Comparison of ENCODE assay signal across 15 mouse cellular contexts in the genomic region with DNA sequence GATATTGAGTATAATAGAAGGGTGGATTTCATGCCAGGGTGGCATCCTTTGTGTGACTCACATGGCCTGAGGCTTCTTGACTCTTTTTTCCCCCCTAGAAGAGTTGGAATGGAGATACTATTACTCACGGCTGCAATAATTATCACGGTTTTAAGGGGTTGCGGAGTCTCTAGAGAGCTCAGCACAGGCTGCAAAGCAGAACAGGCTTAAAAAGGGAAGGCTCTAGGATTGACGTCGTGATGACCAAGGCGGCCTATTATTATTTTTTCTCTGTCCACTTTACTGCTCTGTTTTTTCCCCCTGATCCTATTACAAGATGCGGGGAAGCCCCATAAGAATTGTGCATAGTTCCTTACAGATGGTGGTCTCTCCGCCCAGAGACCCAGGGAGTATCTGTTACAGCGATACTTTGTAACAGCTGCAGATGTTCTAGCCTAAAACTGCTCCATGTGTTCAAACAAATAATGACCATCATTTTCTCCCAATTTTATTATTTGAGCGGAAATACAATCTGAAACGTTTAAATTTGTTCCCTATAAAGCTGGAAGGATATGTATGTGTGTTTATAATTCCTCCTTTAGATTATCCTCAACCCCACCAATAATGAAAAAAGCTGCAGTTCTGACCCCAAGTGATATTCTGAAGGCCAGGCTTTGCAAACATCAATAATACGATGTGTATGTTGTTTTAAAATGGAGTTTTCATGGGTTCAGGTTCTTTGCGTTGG. TPM values are rescaled to one million over a fixed set of nuclear protein-coding genes. Genes with fewer than 3 reads are reported as not detected.
DNase-seq lines count a peak whose midpoint lies in the region; ATAC-seq and TF ChIP-seq lines count a peak whose summit lies in the region.
"Had no signal": no experiment of that assay in that cellular context is flagged by ENCODE, and none has a peak within 500 bp of the region (broad histone marks: within the 10 kb centered on the region; RNA-seq: fewer than 3 reads in every experiment).

No protein-coding gene starts in this region.

- peak; percentile 49 for DNase-seq in hindbrain, embryonic 11.5 days (ENCODE audit: low spot score)
- no peak for DNase-seq in hindbrain, postnatal 0 days (ENCODE audit: low spot score)
- peak; percentile 31 for DNase-seq in mesoderm, embryonic 11.5 days (ENCODE audit: low read depth, low spot score)
- peak; percentile 43 for DNase-seq in retina, embryonic 14.5 days (ENCODE audit: low spot score)
- DNase-seq in MN1 (ENCODE audit: low spot score): no peak
- DNase-seq in thymus, postnatal 0 days (ENCODE audit: low spot score): no peak
- DNase-seq: cerebellum, adult 8-10 months; kidney, postnatal 36 days; lung, adult 18-20 months; thymus, postnatal 14 days had no signal

- no peak overlapping the region for H3K4me3 ChIP-seq in hindbrain, embryonic 11.5 days (ENCODE audit: low read depth, low read length)
- no peak overlapping the region for H3K4me3 ChIP-seq in hindbrain, postnatal 0 days (ENCODE audit: low read length)
- H3K4me3 ChIP-seq in embryonic facial prominence, embryonic 15.5 days (replicated peaks): peak overlapping the region; percentile 10; the same call in 1 of the 2 replicates
- H3K4me3 ChIP-seq in forebrain, embryonic 15.5 days: no peak overlapping the region
- H3K4me3 ChIP-seq: left cerebral cortex, adult 2 months had no signal

- ATAC-seq in hindbrain, embryonic 11.5 days (ENCODE audit: low FRiP score): no peak
- no peak for ATAC-seq in hindbrain, postnatal 0 days
- no peak for ATAC-seq in embryonic facial prominence, embryonic 15.5 days (ENCODE audit: insufficient number of reproducible peaks, low FRiP score, low TSS enrichment, low read depth)
- no peak for ATAC-seq in forebrain, embryonic 15.5 days (replicated peaks)
- ATAC-seq: CD4-positive, CD25-positive, alpha-beta regulatory T cell, adult 4 months had no signal

- peaks cover 59% of the 10 kb centered on the region for H3K27me3 ChIP-seq in hindbrain, embryonic 11.5 days (ENCODE audit: control insufficient read depth, insufficient read depth, low read length)
- peaks cover 67% of the 10 kb centered on the region for H3K27me3 ChIP-seq in hindbrain, postnatal 0 days (ENCODE audit: insufficient read depth, low read length)
- H3K27me3 ChIP-seq in embryonic facial prominence, embryonic 15.5 days: peaks cover 74% of the 10 kb centered on the region
- H3K27me3 ChIP-seq in forebrain, embryonic 15.5 days: peaks cover 79% of the 10 kb centered on the region

- no peaks in the 10 kb centered on the region for H3K36me3 ChIP-seq in hindbrain, embryonic 11.5 days (ENCODE audit: control insufficient read depth, insufficient read depth, low read length)
- H3K36me3 ChIP-seq in hindbrain, postnatal 0 days (ENCODE audit: insufficient read depth, low read length): no peaks in the 10 kb centered on the region
- H3K36me3 ChIP-seq in embryonic facial prominence, embryonic 15.5 days: no peaks in the 10 kb centered on the region
- H3K36me3 ChIP-seq in forebrain, embryonic 15.5 days: no peaks in the 10 kb centered on the region

- H3K27ac ChIP-seq in hindbrain, embryonic 11.5 days (ENCODE audit: low read depth, low read length): no peak overlapping the region
- H3K27ac ChIP-seq in hindbrain, postnatal 0 days: no peak overlapping the region
- no peak overlapping the region for H3K27ac ChIP-seq in embryonic facial prominence, embryonic 15.5 days (replicated peaks)
- H3K27ac ChIP-seq in forebrain, embryonic 15.5 days (replicated peaks): no peak overlapping the region
- H3K27ac ChIP-seq: left cerebral cortex, adult 2 months had no signal

- peaks cover 11% of the 10 kb centered on the region for H3K4me1 ChIP-seq in hindbrain, embryonic 11.5 days (replicated peaks; ENCODE audit: control insufficient read depth, insufficient read depth, low read length)
- 0 out of 2 replicates have a peak, but pooled peaks cover 3% of the 10 kb centered on the region for H3K4me1 ChIP-seq in hindbrain, postnatal 0 days (ENCODE audit: insufficient read depth, low read length)
- H3K4me1 ChIP-seq in embryonic facial prominence, embryonic 15.5 days: peaks cover 25% of the 10 kb centered on the region
- peaks cover 25% of the 10 kb centered on the region for H3K4me1 ChIP-seq in forebrain, embryonic 15.5 days

- TF ChIP-seq CTCF in hindbrain, postnatal 0 days (IDR thresholded peaks at IDR 0.05; ENCODE audit: low read depth): no peak

- no peaks in the 10 kb centered on the region for H3K9me3 ChIP-seq in hindbrain, embryonic 11.5 days (ENCODE audit: control insufficient read depth, low read length)
- H3K9me3 ChIP-seq in hindbrain, postnatal 0 days (ENCODE audit: low read length): no peaks in the 10 kb centered on the region
- no peaks in the 10 kb centered on the region for H3K9me3 ChIP-seq in embryonic facial prominence, embryonic 15.5 days (replicated peaks)
- H3K9me3 ChIP-seq in forebrain, embryonic 15.5 days: no peaks in the 10 kb centered on the region

- no peak overlapping the region; the same call in 1 of the 2 replicates for H3K4me2 ChIP-seq in hindbrain, embryonic 11.5 days (replicated peaks; ENCODE audit: low read depth, low read length)
- no peak overlapping the region for H3K4me2 ChIP-seq in hindbrain, postnatal 0 days (ENCODE audit: low read depth, low read length)
- 0 out of 2 replicates have a peak overlapping the region, but pooled peaks have one; percentile 12 for H3K4me2 ChIP-seq in embryonic facial prominence, embryonic 15.5 days (replicated peaks)
- H3K4me2 ChIP-seq in forebrain, embryonic 15.5 days (replicated peaks): no peak overlapping the region

- 1% methylated on average over 13 of the region's 13 CpGs for WGBS in hindbrain, embryonic 11.5 days
- WGBS in hindbrain, postnatal 0 days: 5% methylated on average over 13 of the region's 13 CpGs
- WGBS in embryonic facial prominence, embryonic 15.5 days: 13% methylated on average over 13 of the region's 13 CpGs
- WGBS in forebrain, embryonic 15.5 days: 7% methylated on average over 13 of the region's 13 CpGs

- no peak overlapping the region for H3K9ac ChIP-seq in hindbrain, embryonic 11.5 days (ENCODE audit: low read depth, low read length)
- H3K9ac ChIP-seq in hindbrain, postnatal 0 days (replicated peaks; ENCODE audit: low read length): no peak overlapping the region
- no peak overlapping the region for H3K9ac ChIP-seq in embryonic facial prominence, embryonic 15.5 days
- H3K9ac ChIP-seq in forebrain, embryonic 15.5 days (replicated peaks): no peak overlapping the region

RNA-seq across cellular contexts. Expression of a gene that starts 4.1 kb away (rescaled TPM):
- polyA plus RNA-seq in hindbrain, embryonic 11.5 days (2014; fragmentation: Nextera tagmentation; extraction: Ambion mirVana): 45.0 and 47.8 TPM in 2 replicates
- total RNA-seq in hindbrain, postnatal 0 days (2014; rRNA removed): 23.8 and 24.1 TPM in 2 replicates
- polyA plus RNA-seq in hindbrain, postnatal 0 days (2015; fragmentation: Nextera tagmentation; extraction: Ambion mirVana): 31.4 and 33.3 TPM in 2 replicates
- 38.4 and 39.6 TPM in 2 replicates for polyA plus RNA-seq in embryonic facial prominence, embryonic 15.5 days (2015; fragmentation: Nextera tagmentation; extraction: Ambion mirVana)
- 25.3 and 31.9 TPM in 2 replicates for polyA plus RNA-seq in thymus, postnatal 0 days (2015; fragmentation: Nextera tagmentation; extraction: Ambion mirVana)
- polyA plus RNA-seq in forebrain, embryonic 15.5 days (2015; fragmentation: Nextera tagmentation; extraction: Ambion mirVana): 27.2 and 27.6 TPM in 2 replicates

RNA-seq across cellular contexts. Expression of a gene that starts 4.5 kb away (rescaled TPM):
- polyA plus RNA-seq in hindbrain, embryonic 11.5 days (2014; fragmentation: Nextera tagmentation; extraction: Ambion mirVana): 23.7 and 32.7 TPM in 2 replicates
- 24.0 and 33.2 TPM in 2 replicates for total RNA-seq in hindbrain, postnatal 0 days (2014; rRNA removed)
- 13.8 and 17.6 TPM in 2 replicates for polyA plus RNA-seq in hindbrain, postnatal 0 days (2015; fragmentation: Nextera tagmentation; extraction: Ambion mirVana)
- 27.1 and 30.8 TPM in 2 replicates for polyA plus RNA-seq in embryonic facial prominence, embryonic 15.5 days (2015; fragmentation: Nextera tagmentation; extraction: Ambion mirVana)
- 0.13 and 0.16 TPM in 2 replicates for polyA plus RNA-seq in thymus, postnatal 0 days (2015; fragmentation: Nextera tagmentation; extraction: Ambion mirVana)
- polyA plus RNA-seq in forebrain, embryonic 15.5 days (2015; fragmentation: Nextera tagmentation; extraction: Ambion mirVana): 2.7 and 2.8 TPM in 2 replicates
- total RNA-seq: left cerebral cortex, adult 2 months; megakaryocyte progenitor cell, adult 5-6 weeks had no signal
- polyA plus RNA-seq: CD4-positive, CD25-positive, alpha-beta regulatory T cell, adult 4 months had no signal

Comparison
In these comparisons a context has a peak if more than half of its experiments do, and no peak if none do; other contexts are left out.
1. DNase-seq: peak in hindbrain, embryonic 11.5 days (single experiment), mesoderm, embryonic 11.5 days (single experiment) and retina, embryonic 14.5 days (single experiment); none in hindbrain, postnatal 0 days (single experiment), MN1 (single experiment) and thymus, postnatal 0 days (single experiment).